9 mouse cellular contexts compared by ENCODE assay signal in the genomic region with DNA sequence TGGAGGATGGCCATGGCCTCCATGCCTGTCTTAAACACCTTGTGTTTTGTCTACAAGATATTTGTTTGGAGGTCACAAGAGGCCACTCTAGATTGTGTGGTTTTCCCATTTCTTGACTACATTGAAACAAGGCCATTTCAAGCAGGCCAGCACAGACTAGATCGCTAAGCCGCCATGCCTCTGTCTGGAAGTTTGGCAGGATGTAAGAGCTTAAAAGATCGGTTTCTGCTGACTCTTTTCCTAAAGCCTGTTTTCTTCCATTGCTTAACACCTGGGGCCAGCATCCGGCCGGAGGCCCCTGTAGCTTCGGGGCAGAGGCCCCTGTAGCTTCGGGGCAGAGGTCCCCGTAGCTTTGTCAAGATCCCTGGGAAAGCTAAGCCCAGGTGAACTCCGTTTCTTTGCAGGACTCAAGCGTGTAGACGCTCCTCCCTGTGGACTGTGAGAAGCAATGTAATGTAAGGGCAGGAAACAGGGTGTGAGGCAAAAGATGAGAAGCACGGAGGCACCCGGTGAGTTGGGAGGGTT.
DNase-seq lines count a peak whose midpoint lies in the region; ATAC-seq and TF ChIP-seq lines count a peak whose summit lies in the region.
"Had no signal": no experiment of that assay in that cellular context is flagged by ENCODE, and none has a peak within 500 bp of the region (broad histone marks: within the 10 kb centered on the region; RNA-seq: fewer than 3 reads in every experiment).

No protein-coding gene starts in this region.

- no peaks in the 10 kb centered on the region for H3K9me3 ChIP-seq in kidney, embryonic 16.5 days (ENCODE audit: low read length)
- H3K9me3 ChIP-seq in embryonic facial prominence, embryonic 11.5 days (replicated peaks; ENCODE audit: control insufficient read depth, low read length), result no peaks in the 10 kb centered on the region
- H3K9me3 ChIP-seq in intestine, embryonic 14.5 days (ENCODE audit: control insufficient read depth, low read length), result no peaks in the 10 kb centered on the region
- H3K9me3 ChIP-seq in midbrain, embryonic 16.5 days (replicated peaks; ENCODE audit: control insufficient read depth, low read length, poor library complexity, severe bottlenecking), result no peaks in the 10 kb centered on the region
- H3K9me3 ChIP-seq: megakaryocyte, embryonic 14.5 days had no signal

- peak overlapping the region; percentile 45; the same call in 1 of the 2 replicates for H3K27ac ChIP-seq in kidney, embryonic 16.5 days (ENCODE audit: low read length)
- no peak overlapping the region for H3K27ac ChIP-seq in embryonic facial prominence, embryonic 11.5 days (replicated peaks; ENCODE audit: low read depth, low read length)
- 0 out of 2 replicates have a peak overlapping the region, but pooled peaks have one; percentile 14 for H3K27ac ChIP-seq in intestine, embryonic 14.5 days (ENCODE audit: low read depth)
- no peak overlapping the region for H3K27ac ChIP-seq in midbrain, embryonic 16.5 days (ENCODE audit: low read length)
- H3K27ac ChIP-seq in layer of hippocampus, adult 2 months, result no peak overlapping the region

- 23% methylated on average over 13 of the region's 13 CpGs for WGBS in kidney, embryonic 16.5 days
- 29% methylated on average over 13 of the region's 13 CpGs for WGBS in embryonic facial prominence, embryonic 11.5 days
- 29% methylated on average over 13 of the region's 13 CpGs for WGBS in intestine, embryonic 14.5 days
- WGBS in midbrain, embryonic 16.5 days, result 44% methylated on average over 13 of the region's 13 CpGs

- ATAC-seq in kidney, embryonic 16.5 days (ENCODE audit: low FRiP score, low TSS enrichment), result peak; percentile 47
- no peak for ATAC-seq in embryonic facial prominence, embryonic 11.5 days (replicated peaks; ENCODE audit: insufficient number of reproducible peaks, low FRiP score, low TSS enrichment, low read depth)
- ATAC-seq in intestine, embryonic 14.5 days (replicated peaks; ENCODE audit: low FRiP score, low TSS enrichment, low read depth), result 0 out of 2 replicates have a peak, but pooled peaks have one; percentile 21
- no peak for ATAC-seq in midbrain, embryonic 16.5 days

- H3K27me3 ChIP-seq in kidney, embryonic 16.5 days (ENCODE audit: insufficient read depth, low read length), result no peaks in the 10 kb centered on the region
- H3K27me3 ChIP-seq in embryonic facial prominence, embryonic 11.5 days (ENCODE audit: control insufficient read depth, insufficient read depth, low read length), result no peaks in the 10 kb centered on the region
- no peaks in the 10 kb centered on the region for H3K27me3 ChIP-seq in intestine, embryonic 14.5 days (replicated peaks; ENCODE audit: control insufficient read depth, insufficient read depth, low read length)
- H3K27me3 ChIP-seq in midbrain, embryonic 16.5 days (ENCODE audit: control insufficient read depth, insufficient read depth, low read depth, low read length), result no peaks in the 10 kb centered on the region

- peak overlapping the region; percentile 41 for H3K4me2 ChIP-seq in kidney, embryonic 16.5 days (replicated peaks; ENCODE audit: low read depth, low read length)
- H3K4me2 ChIP-seq in embryonic facial prominence, embryonic 11.5 days (ENCODE audit: low read depth, low read length), result no peak overlapping the region
- H3K4me2 ChIP-seq in intestine, embryonic 14.5 days (ENCODE audit: low read length), result peak overlapping the region; percentile 14
- peak overlapping the region; percentile 7; the same call in 1 of the 2 replicates for H3K4me2 ChIP-seq in midbrain, embryonic 16.5 days (ENCODE audit: low read length)

- no peaks in the 10 kb centered on the region for H3K36me3 ChIP-seq in kidney, embryonic 16.5 days (ENCODE audit: insufficient read depth, low read length)
- H3K36me3 ChIP-seq in embryonic facial prominence, embryonic 11.5 days (replicated peaks; ENCODE audit: control insufficient read depth, insufficient read depth, low read depth, low read length), result no peaks in the 10 kb centered on the region
- H3K36me3 ChIP-seq in intestine, embryonic 14.5 days (ENCODE audit: control insufficient read depth, insufficient read depth, low read length), result no peaks in the 10 kb centered on the region
- H3K36me3 ChIP-seq in midbrain, embryonic 16.5 days (ENCODE audit: control insufficient read depth, insufficient read depth, low read length), result no peaks in the 10 kb centered on the region

- TF ChIP-seq CTCF in layer of hippocampus, adult 2 months (conservative IDR thresholded peaks at IDR 0.05), result no peak

- peaks cover 22% of the 10 kb centered on the region for H3K4me1 ChIP-seq in kidney, embryonic 16.5 days (ENCODE audit: insufficient read depth, low read length)
- H3K4me1 ChIP-seq in embryonic facial prominence, embryonic 11.5 days (ENCODE audit: control insufficient read depth, insufficient read depth, low read length), result peaks cover 6% of the 10 kb centered on the region
- H3K4me1 ChIP-seq in intestine, embryonic 14.5 days (replicated peaks; ENCODE audit: control insufficient read depth, insufficient read depth, low read length), result peaks cover 17% of the 10 kb centered on the region
- H3K4me1 ChIP-seq in midbrain, embryonic 16.5 days (ENCODE audit: control insufficient read depth, insufficient read depth, low read length), result peaks cover 23% of the 10 kb centered on the region
- H3K4me1 ChIP-seq: megakaryocyte, embryonic 14.5 days had no signal

- H3K4me3 ChIP-seq in kidney, embryonic 16.5 days (ENCODE audit: low read length), result no peak overlapping the region
- no peak overlapping the region for H3K4me3 ChIP-seq in embryonic facial prominence, embryonic 11.5 days (ENCODE audit: low read depth, low read length)
- no peak overlapping the region for H3K4me3 ChIP-seq in intestine, embryonic 14.5 days (ENCODE audit: low read depth, low read length)
- H3K4me3 ChIP-seq in midbrain, embryonic 16.5 days (ENCODE audit: low read depth, low read length), result no peak overlapping the region
- H3K4me3 ChIP-seq in layer of hippocampus, adult 2 months, result no peak overlapping the region
- H3K4me3 ChIP-seq: megakaryocyte, embryonic 14.5 days had no signal

- H3K9ac ChIP-seq in kidney, embryonic 16.5 days (replicated peaks; ENCODE audit: low read length), result no peak overlapping the region
- H3K9ac ChIP-seq in embryonic facial prominence, embryonic 11.5 days (replicated peaks; ENCODE audit: low read length), result no peak overlapping the region
- no peak overlapping the region for H3K9ac ChIP-seq in intestine, embryonic 14.5 days (ENCODE audit: low read length)
- H3K9ac ChIP-seq in midbrain, embryonic 16.5 days (ENCODE audit: low read depth, low read length), result no peak overlapping the region

- no peak for DNase-seq in kidney, postnatal 14 days
- DNase-seq in embryonic facial prominence, embryonic 11.5 days (ENCODE audit: low spot score), result peak; percentile 25
- no peak for DNase-seq in intestine, embryonic 14.5 days (ENCODE audit: low spot score)
- DNase-seq in layer of hippocampus, adult 2 months (ENCODE audit: low spot score in 2 of 2), result no peak
- no peak for DNase-seq in left cerebral cortex, postnatal 14 days (ENCODE audit: low spot score in 2 of 2)
- DNase-seq: right cerebral cortex, postnatal 25 days had no signal

- intact Hi-C loops in left cerebral cortex, postnatal 14 days (cut with DNase I), result no loop called here

Comparison
In these comparisons a context has a peak if more than half of its experiments do, and no peak if none do; other contexts are left out.
1. ATAC-seq: peak in kidney, embryonic 16.5 days (single experiment) and intestine, embryonic 14.5 days (single experiment); none in embryonic facial prominence, embryonic 11.5 days (single experiment) and midbrain, embryonic 16.5 days (single experiment).
2. H3K27ac ChIP-seq: peak in kidney, embryonic 16.5 days (single experiment) and intestine, embryonic 14.5 days (single experiment); none in embryonic facial prominence, embryonic 11.5 days (single experiment), midbrain, embryonic 16.5 days (single experiment) and layer of hippocampus, adult 2 months (single experiment).